Mouse (Mus musculus): ENCODE measurements at regions not wholly inside any gene's neighbourhood (a gene's known extent, or its start where the extent isn't known, plus 50 kb on each side); places are given as distances from the start of the nearest gene placed in this dataset.

- 70% methylated on average over 2 of the region's 2 CpGs for WGBS
- H3K9ac ChIP-seq (ENCODE audit: low read length), result no peak overlapping the region
These were observed 101.8 kb upstream of the Dkk2 start for GRCm38 (mm10) chr3:131983292-131983691.

GRCm38 (mm10) chr3:131998838-131999613 lies 86.1 kb upstream of the Dkk2 start:
- H3K36me3 ChIP-seq (ENCODE audit: control insufficient read depth, insufficient read depth, low read length), result no peaks in the 10 kb centered on the region
- no peaks in the 10 kb centered on the region for H3K4me1 ChIP-seq (ENCODE audit: control insufficient read depth, insufficient read depth, low read length)
- no peak for ATAC-seq (ENCODE audit: insufficient number of reproducible peaks, low FRiP score, low TSS enrichment, low read depth)
- no peak overlapping the region for H3K4me3 ChIP-seq (ENCODE audit: low read depth, low read length)
- H3K9me3 ChIP-seq (ENCODE audit: control insufficient read depth, low read length), result no peaks in the 10 kb centered on the region
- no peak for DNase-seq (ENCODE audit: low spot score)
- H3K9ac ChIP-seq (ENCODE audit: low read length), result no peak overlapping the region
- H3K27ac ChIP-seq (replicated peaks; ENCODE audit: low read depth, low read length), result no peak overlapping the region
- H3K4me2 ChIP-seq (ENCODE audit: low read depth, severe bottlenecking), result no peak overlapping the region
- 80% methylated on average over 6 of the region's 6 CpGs for WGBS
- no peaks in the 10 kb centered on the region for H3K27me3 ChIP-seq (ENCODE audit: control insufficient read depth, insufficient read depth, low read length)

More at GRCm38 (mm10) chr3:131983292-131983691, 101.8 kb upstream of the Dkk2 start:
- H3K4me2 ChIP-seq (ENCODE audit: low read depth, severe bottlenecking), result no peak overlapping the region
- no peaks in the 10 kb centered on the region for H3K9me3 ChIP-seq (ENCODE audit: control insufficient read depth, low read length)
- no peaks in the 10 kb centered on the region for H3K27me3 ChIP-seq (ENCODE audit: control insufficient read depth, insufficient read depth, low read length)
- no peaks in the 10 kb centered on the region for H3K36me3 ChIP-seq (ENCODE audit: control insufficient read depth, insufficient read depth, low read length)
- H3K4me3 ChIP-seq (ENCODE audit: low read depth, low read length), result no peak overlapping the region
- no peak overlapping the region for H3K27ac ChIP-seq (replicated peaks; ENCODE audit: low read depth, low read length)
- ATAC-seq (ENCODE audit: insufficient number of reproducible peaks, low FRiP score, low TSS enrichment, low read depth) (no peak), DNase-seq (ENCODE audit: low spot score) (no peak)
- no peaks in the 10 kb centered on the region for H3K4me1 ChIP-seq (ENCODE audit: control insufficient read depth, insufficient read depth, low read length)

- no peak for DNase-seq (ENCODE audit: low spot score)
- WGBS, result 83% methylated on average over 7 of the region's 7 CpGs
These were observed 78.9 kb upstream of the Dkk2 start for GRCm38 (mm10) chr3:132006191-132006590.

GRCm38 (mm10) chr3:132006912-132007311 lies 78.2 kb upstream of the Dkk2 start:
- Histone ChIP-seq H3K27ac (replicated peaks; ENCODE audit: low read depth, low read length) (no peak overlapping the region), H3K4me2 (ENCODE audit: low read depth, severe bottlenecking) (no peak overlapping the region), H3K27me3 (ENCODE audit: control insufficient read depth, insufficient read depth, low read length) (no peaks in the 10 kb centered on the region), H3K4me3 (ENCODE audit: low read depth, low read length) (no peak overlapping the region), H3K9ac (ENCODE audit: low read length) (no peak overlapping the region), H3K9me3 (ENCODE audit: control insufficient read depth, low read length) (no peaks in the 10 kb centered on the region), H3K36me3 (ENCODE audit: control insufficient read depth, insufficient read depth, low read length) (no peaks in the 10 kb centered on the region), H3K4me1 (ENCODE audit: control insufficient read depth, insufficient read depth, low read length) (no peaks in the 10 kb centered on the region)
- no peak for ATAC-seq (ENCODE audit: insufficient number of reproducible peaks, low FRiP score, low TSS enrichment, low read depth)
- no peak for DNase-seq (ENCODE audit: low spot score)
- WGBS, result 49% methylated on average over 11 of the region's 11 CpGs

More at GRCm38 (mm10) chr3:132006191-132006590, 78.9 kb upstream of the Dkk2 start:
- Histone ChIP-seq H3K9ac (ENCODE audit: low read length) (no peak overlapping the region), H3K4me1 (ENCODE audit: control insufficient read depth, insufficient read depth, low read length) (no peaks in the 10 kb centered on the region), H3K36me3 (ENCODE audit: control insufficient read depth, insufficient read depth, low read length) (no peaks in the 10 kb centered on the region), H3K27me3 (ENCODE audit: control insufficient read depth, insufficient read depth, low read length) (no peaks in the 10 kb centered on the region), H3K4me2 (ENCODE audit: low read depth, severe bottlenecking) (no peak overlapping the region), H3K4me3 (ENCODE audit: low read depth, low read length) (no peak overlapping the region), H3K9me3 (ENCODE audit: control insufficient read depth, low read length) (no peaks in the 10 kb centered on the region), H3K27ac (replicated peaks; ENCODE audit: low read depth, low read length) (no peak overlapping the region)
- no peak for ATAC-seq (ENCODE audit: insufficient number of reproducible peaks, low FRiP score, low TSS enrichment, low read depth)

GRCm38 (mm10) chr3:132007356-132007755 lies 77.7 kb upstream of the Dkk2 start:
- Histone ChIP-seq H3K27me3 (ENCODE audit: control insufficient read depth, insufficient read depth, low read length) (no peaks in the 10 kb centered on the region), H3K4me3 (ENCODE audit: low read depth, low read length) (no peak overlapping the region), H3K4me1 (ENCODE audit: control insufficient read depth, insufficient read depth, low read length) (no peaks in the 10 kb centered on the region), H3K9ac (ENCODE audit: low read length) (no peak overlapping the region), H3K9me3 (ENCODE audit: control insufficient read depth, low read length) (no peaks in the 10 kb centered on the region), H3K27ac (replicated peaks; ENCODE audit: low read depth, low read length) (no peak overlapping the region), H3K4me2 (ENCODE audit: low read depth, severe bottlenecking) (no peak overlapping the region), H3K36me3 (ENCODE audit: control insufficient read depth, insufficient read depth, low read length) (no peaks in the 10 kb centered on the region)
- 78% methylated on average over 4 of the region's 4 CpGs for WGBS
- no peak for DNase-seq (ENCODE audit: low spot score)
- no peak for ATAC-seq (ENCODE audit: insufficient number of reproducible peaks, low FRiP score, low TSS enrichment, low read depth)

- Histone ChIP-seq H3K4me3 (ENCODE audit: low read depth, low read length) (no peak overlapping the region), H3K27me3 (ENCODE audit: control insufficient read depth, insufficient read depth, low read length) (no peaks in the 10 kb centered on the region), H3K4me2 (ENCODE audit: low read depth, severe bottlenecking) (no peak overlapping the region), H3K27ac (replicated peaks; ENCODE audit: low read depth, low read length) (no peak overlapping the region), H3K36me3 (ENCODE audit: control insufficient read depth, insufficient read depth, low read length) (no peaks in the 10 kb centered on the region), H3K4me1 (ENCODE audit: control insufficient read depth, insufficient read depth, low read length) (no peaks in the 10 kb centered on the region), H3K9me3 (ENCODE audit: control insufficient read depth, low read length) (no peaks in the 10 kb centered on the region), H3K9ac (ENCODE audit: low read length) (no peak overlapping the region)
- ATAC-seq (ENCODE audit: insufficient number of reproducible peaks, low FRiP score, low TSS enrichment, low read depth) (no peak), DNase-seq (ENCODE audit: low spot score) (no peak)
- WGBS, result 56% methylated on average over 6 of the region's 6 CpGs
These were observed 69.9 kb upstream of the Dkk2 start for GRCm38 (mm10) chr3:132015205-132015604.

GRCm38 (mm10) chr3:132017485-132018261 lies 67.4 kb upstream of the Dkk2 start:
- ATAC-seq (ENCODE audit: insufficient number of reproducible peaks, low FRiP score, low TSS enrichment, low read depth) (no peak), DNase-seq (ENCODE audit: low spot score) (no peak)
- H3K4me3 ChIP-seq (ENCODE audit: low read depth, low read length), result no peak overlapping the region
- WGBS, result 44% methylated on average over 15 of the region's 15 CpGs
- no peak overlapping the region for H3K9ac ChIP-seq (ENCODE audit: low read length)
- no peak overlapping the region for H3K27ac ChIP-seq (replicated peaks; ENCODE audit: low read depth, low read length)
- no peaks in the 10 kb centered on the region for H3K36me3 ChIP-seq (ENCODE audit: control insufficient read depth, insufficient read depth, low read length)
- no peaks in the 10 kb centered on the region for H3K4me1 ChIP-seq (ENCODE audit: control insufficient read depth, insufficient read depth, low read length)
- no peaks in the 10 kb centered on the region for H3K27me3 ChIP-seq (ENCODE audit: control insufficient read depth, insufficient read depth, low read length)
- no peak overlapping the region for H3K4me2 ChIP-seq (ENCODE audit: low read depth, severe bottlenecking)
- no peaks in the 10 kb centered on the region for H3K9me3 ChIP-seq (ENCODE audit: control insufficient read depth, low read length)

GRCm38 (mm10) chr3:132018505-132018904 lies 66.6 kb upstream of the Dkk2 start:
- ATAC-seq (ENCODE audit: insufficient number of reproducible peaks, low FRiP score, low TSS enrichment, low read depth), result no peak

More at GRCm38 (mm10) chr3:132018505-132018904, 66.6 kb upstream of the Dkk2 start:
- Histone ChIP-seq H3K9ac (ENCODE audit: low read length) (no peak overlapping the region), H3K36me3 (ENCODE audit: control insufficient read depth, insufficient read depth, low read length) (no peaks in the 10 kb centered on the region), H3K4me2 (ENCODE audit: low read depth, severe bottlenecking) (no peak overlapping the region), H3K4me1 (ENCODE audit: control insufficient read depth, insufficient read depth, low read length) (no peaks in the 10 kb centered on the region), H3K27me3 (ENCODE audit: control insufficient read depth, insufficient read depth, low read length) (no peaks in the 10 kb centered on the region), H3K9me3 (ENCODE audit: control insufficient read depth, low read length) (no peaks in the 10 kb centered on the region), H3K4me3 (ENCODE audit: low read depth, low read length) (no peak overlapping the region), H3K27ac (replicated peaks; ENCODE audit: low read depth, low read length) (no peak overlapping the region)
- WGBS, result 79% methylated on average over 2 of the region's 2 CpGs
- no peak for DNase-seq (ENCODE audit: low spot score)
